Mouse (Mus musculus): ENCODE measurements around the gene Pcna.
A peak's percentile ranks its signal among the peaks of the same experiment; 100 is the strongest.
"Not testable (repeated sequence)": the region's sequence is repeated elsewhere in the genome, so short reads cannot be mapped to it uniquely, and the experiment has no call there.

Pcna gene

GRCm38 (mm10) chr2:132275527-132275926 lies 22.4 kb upstream of the Pcna start:
- no peak for DNase-seq

GRCm38 (mm10) chr2:132272694-132273389 lies 19.7 kb upstream of the Pcna start:
- DNase-seq = no peak

- DNase-seq = no peak
Observed at GRCm38 (mm10) chr2:132270331-132270951, 17.3 kb upstream of the Pcna start.

DNA sequence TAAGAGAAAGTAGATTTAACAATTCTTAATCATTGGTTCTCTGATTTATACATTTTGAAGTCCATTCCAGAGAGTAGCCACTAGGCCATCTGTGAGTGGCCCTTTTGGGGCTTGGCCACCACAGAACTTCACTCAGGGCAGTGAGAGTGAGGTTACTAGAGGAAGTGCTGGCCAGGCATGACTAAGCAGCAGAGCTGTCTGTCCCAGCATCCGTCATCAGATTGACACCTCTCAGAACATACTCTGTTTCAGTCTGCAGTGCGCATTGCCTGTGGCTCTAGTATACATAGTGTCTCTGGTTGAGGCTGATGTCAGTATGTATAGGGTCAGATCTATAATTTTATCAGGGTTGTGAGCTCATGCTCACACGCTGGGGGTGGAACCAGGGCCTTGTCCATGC lies 16.1 kb upstream of the Pcna start:
- DNase-seq = no peak

- DNase-seq = no peak
Observed at GRCm38 (mm10) chr2:132266086-132266485, 13.0 kb upstream of the Pcna start.

DNA sequence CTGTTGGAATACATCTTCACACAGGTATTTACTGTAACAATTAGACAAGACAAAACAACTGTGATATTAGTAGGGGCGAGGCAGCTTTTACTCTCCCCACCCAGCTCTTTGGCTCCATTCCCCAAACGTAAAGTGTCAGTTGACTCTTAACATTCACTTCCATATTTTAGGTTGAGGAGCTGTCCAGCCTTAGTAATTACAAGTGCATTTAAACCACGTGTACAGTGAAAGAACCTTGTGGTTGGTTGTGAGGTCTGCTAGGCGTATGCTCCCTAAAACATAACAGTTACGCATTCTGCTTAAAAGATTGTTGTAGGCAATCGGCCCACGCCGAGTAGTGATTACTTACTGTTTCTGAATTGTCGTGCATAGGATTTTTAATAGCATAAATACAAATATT lies 12.1 kb upstream of the Pcna start:
- no peak for DNase-seq

- DNase-seq = no peak
Observed at GRCm38 (mm10) chr2:132264266-132264710, 11.2 kb upstream of the Pcna start.

DNA sequence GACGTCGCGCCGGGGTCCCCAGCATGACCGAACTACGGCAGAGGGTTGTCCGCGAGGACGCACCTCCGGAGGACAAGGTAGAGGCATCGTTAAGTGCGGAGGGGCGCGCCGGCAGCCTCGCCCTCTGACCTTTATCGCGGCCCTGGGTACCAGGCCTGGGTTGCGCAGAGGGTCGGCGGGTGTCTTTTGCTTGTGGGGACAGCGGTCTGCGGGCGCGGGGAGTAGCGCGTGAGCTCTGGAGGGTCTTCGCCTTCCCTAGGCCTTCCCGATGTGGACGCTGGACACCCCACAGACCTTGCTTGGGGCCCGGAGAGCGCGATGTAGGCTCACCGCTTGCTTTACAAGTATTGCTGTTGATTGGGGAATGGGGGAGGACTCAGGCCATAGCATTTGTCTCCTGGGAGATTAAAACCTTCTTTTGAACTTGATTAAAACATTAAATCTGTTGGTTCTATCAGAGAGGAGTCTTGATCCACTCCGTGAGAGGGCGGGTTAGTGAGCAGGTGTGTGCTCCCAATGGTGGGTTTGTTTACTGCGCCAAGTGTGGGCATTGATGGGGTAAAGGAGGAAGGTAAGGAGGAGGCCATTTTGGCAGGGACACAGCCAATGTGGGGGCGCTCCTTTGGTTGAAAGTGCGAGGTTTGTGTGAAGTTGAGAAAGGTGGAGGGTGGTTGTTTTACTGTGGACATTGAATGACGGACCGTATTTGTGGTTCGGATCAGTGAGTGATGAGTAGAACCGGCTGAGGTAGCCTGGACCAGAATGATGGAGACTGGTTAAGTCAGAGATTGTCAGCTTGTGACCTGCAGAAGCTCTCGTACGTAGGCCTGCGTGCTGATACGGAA lies 10.5 kb upstream of the Pcna start:
- DNase-seq = no peak

GRCm38 (mm10) chr2:132262879-132263398 lies 9.8 kb upstream of the Pcna start, which contains the start of gene Cds2:
Gene Cds2 (plus strand): TSS chr2:132263148.
- DNase-seq = peak; percentile 99

DNA sequence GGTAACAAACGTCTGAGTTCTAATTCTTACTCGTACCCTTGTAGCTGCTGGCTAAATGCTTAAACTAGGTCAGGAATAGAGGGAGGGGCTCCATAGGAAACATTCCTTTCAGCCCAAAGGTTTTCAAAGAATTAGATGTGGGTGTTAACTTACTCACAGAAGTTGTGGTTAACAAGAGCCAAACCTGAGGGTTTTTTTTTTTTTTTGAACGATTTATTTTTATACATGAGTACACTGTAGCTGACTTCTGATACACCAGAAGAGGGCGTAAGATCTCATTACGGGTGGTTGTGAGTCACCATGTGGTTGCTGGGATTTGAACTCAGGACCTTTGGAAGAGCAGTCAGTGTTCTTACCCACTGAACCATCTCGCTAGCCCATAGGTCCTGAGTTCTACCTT lies 9.1 kb upstream of the Pcna start:
- DNase-seq = no peak

DNA sequence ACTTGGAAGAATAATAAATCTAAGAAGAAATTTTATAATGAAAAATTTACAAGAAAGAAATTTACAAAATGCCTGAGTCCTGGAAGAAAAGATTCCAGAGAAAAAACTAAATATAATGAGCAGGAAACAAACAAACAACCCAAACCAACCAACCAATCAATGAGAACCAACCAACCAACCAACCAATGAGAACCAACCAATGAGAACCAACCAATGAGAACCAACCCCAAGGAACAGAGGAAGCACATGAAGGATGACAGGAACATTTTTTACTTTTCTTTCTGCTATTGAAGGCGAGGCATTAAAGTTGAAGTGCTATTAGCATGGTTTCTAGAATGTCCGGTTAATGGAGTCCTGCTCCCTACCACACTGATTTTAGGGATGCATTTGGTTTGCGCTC lies 7.5 kb upstream of the Pcna start:
- no peak for DNase-seq

- no peak for DNase-seq
Observed at GRCm38 (mm10) chr2:132257350-132258068, 4.4 kb upstream of the Pcna start.

DNA sequence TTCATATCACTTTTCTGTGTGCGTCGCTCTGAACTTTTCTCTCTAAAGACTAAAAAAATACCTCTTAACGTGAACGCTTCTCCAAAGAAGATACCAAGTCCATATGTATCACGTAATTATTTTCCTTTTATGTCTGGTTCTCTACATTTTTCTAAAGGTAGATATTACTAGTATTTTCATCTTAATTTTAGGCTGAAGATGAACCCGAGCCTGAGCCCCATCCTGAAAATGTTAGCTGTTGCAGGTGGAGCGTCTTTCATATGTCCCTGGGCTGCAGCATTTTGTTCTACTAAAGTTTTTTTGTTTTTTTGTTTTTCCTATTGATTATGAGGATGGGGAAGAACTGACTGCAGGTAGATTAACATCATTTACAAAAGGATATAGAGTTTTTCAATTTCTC lies 489 bp upstream of the Pcna start:
- no peak for DNase-seq

DNA sequence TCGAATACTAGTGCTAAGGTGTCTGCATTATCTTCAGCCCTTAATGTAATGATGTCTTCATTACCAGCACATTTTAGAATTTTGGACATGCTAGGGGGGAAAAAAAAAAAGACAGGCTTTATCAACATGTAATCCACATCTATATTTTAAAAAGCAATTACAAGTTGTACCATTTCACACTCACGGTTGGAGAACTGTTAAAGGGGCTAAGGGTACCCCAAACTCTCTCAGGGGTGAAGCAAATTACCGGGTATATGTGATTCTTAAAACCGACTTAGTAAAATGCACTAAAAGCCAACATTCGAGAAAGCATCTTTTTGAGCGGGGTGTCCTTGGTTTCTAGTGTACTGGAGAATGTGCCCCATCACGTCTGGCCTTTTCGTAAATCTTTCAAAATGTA lies 1.2 kb downstream of the Pcna start:
- no peak for DNase-seq

DNA sequence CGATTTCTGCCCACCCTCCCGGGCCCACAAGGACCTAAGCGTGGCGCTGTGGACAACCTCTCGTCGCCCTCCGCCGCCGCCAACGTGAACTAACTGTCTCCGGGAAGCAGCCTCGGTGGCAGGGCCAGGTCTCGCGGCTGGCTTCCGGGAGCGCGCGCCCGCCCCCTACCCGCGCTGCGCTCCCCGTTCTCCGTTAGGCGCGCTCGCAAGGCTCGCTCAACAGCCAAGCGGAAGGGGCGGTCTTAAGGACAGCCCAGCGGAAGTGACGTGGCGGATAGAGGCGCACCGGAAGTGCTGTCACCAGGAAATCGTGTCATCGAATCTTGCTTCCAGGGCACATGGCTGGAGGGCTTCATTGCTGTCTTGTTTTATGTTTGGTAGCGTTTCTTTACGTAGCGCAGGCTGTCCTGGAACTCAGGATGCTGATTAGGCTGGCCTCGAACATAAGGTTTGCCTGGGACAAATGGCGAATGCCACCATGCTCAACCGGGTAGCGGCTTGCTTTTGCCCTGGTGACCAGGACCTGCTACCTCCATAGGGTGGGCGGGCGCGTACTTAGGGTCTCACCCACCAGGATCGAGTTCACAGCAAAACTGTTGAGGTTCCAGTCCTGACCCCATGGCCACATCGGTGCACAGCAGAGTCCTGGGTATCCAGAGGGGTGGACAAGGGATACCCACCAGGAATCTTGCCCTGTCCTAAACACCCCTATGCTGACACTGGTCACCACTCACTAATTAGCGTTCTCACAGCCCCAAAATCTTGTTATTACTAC lies 5.4 kb downstream of the Pcna start, which contains the start of gene Tmem230:
TSS of gene Tmem230 (minus strand) at position 269 of the 775 bp plus-strand sequence.
- DNase-seq = peak; percentile 94

DNA sequence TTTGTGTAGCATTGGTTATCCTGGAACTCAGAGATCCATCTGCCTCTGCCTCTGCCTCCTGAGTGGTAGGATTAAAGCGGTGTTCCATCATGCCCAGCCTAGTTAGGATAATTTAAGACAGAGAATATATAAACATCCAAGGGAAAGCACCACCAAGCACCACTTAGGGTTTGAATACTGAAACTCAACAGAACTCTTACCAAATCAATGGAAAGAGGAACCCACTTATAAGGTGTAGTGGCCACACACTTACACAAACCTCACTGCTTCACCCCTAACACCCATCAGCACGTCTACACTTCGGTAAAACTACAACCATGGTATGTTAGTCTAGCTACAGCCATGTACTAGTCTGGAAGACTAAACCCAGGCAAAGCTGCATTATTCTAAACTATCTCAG lies 9.7 kb downstream of the Pcna start:
- no peak for DNase-seq

- DNase-seq = peak; percentile 78
Observed at GRCm38 (mm10) chr2:132240457-132240856, 12.7 kb downstream of the Pcna start.

GRCm38 (mm10) chr2:132239434-132239833 lies 13.7 kb downstream of the Pcna start:
- not testable (repeated sequence) for DNase-seq

- no peak for DNase-seq
Observed at GRCm38 (mm10) chr2:132235975-132236374, 17.1 kb downstream of the Pcna start.

DNA sequence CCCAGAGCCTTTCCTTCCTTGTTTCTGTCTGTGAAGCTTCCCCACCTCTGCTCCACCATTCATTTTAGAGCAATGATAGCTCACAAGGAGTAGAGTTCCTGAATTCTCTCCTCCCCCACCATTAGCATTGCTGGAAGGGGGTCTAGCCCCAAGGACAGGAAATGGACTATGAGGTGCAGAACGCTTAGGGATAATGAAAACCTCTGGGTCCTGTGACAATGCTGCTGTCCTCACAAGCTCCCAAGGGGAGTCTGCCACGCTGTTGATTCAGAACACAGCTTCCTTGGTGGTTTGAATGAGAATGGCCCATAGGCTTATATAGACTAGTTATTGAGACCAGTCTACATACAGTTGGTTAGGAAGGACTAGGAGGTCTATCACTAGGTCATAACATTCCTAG lies 17.8 kb downstream of the Pcna start:
- no peak for DNase-seq

- no peak for DNase-seq
Observed at GRCm38 (mm10) chr2:132233985-132234765, 18.9 kb downstream of the Pcna start.
